Mouse (Mus musculus) forebrain, embryonic 15.5 days (tissue): Measurements from ENCODE around the gene Lrrc29. TPM values are rescaled to one million over a fixed set of nuclear protein-coding genes. Genes with fewer than 3 reads are reported as not detected.

Experiments
- ATAC-seq: fragments of 200-750 bp; cut with Nextera tagmentation; replicated peaks from 2 replicates; pipeline ENCODE4 v1.8.0; 2017; ENCODE audit warnings: mild to moderate bottlenecking, moderate TSS enrichment, moderate library complexity
- H3K27ac ChIP-seq: fragments of 300-500 bp; sonication (generic); replicated peaks from 2 replicates; pipeline ENCODE4 v1.5.1; 2015; ENCODE audit warnings: mild to moderate bottlenecking, inconsistent platforms
- H3K27me3 ChIP-seq: fragments of 300-500 bp; sonication (generic); 2 replicates; pipeline ENCODE4 v1.6.1; 2015; ENCODE audit warnings: inconsistent platforms
- H3K36me3 ChIP-seq: fragments of 300-500 bp; sonication (generic); 2 replicates; pipeline ENCODE4 v1.6.1; 2015; ENCODE audit warnings: mild to moderate bottlenecking, inconsistent platforms
- H3K4me1 ChIP-seq: fragments of 300-500 bp; sonication (generic); 2 replicates; pipeline ENCODE4 v1.6.1; 2015; ENCODE audit warnings: inconsistent platforms
- H3K4me2 ChIP-seq: fragments of 300-500 bp; sonication (generic); replicated peaks from 2 replicates; pipeline ENCODE4 v1.6.1; 2015; ENCODE audit warnings: mild to moderate bottlenecking, inconsistent platforms
- H3K4me3 ChIP-seq: fragments of 300-500 bp; sonication (generic); 2 replicates; pipeline ENCODE4 v1.5.1; 2015; ENCODE audit warnings: mild to moderate bottlenecking, inconsistent platforms
- H3K9ac ChIP-seq: fragments of 300-500 bp; sonication (generic); replicated peaks from 2 replicates; pipeline ENCODE4 v1.6.1; 2015; ENCODE audit warnings: mild to moderate bottlenecking, inconsistent platforms
- H3K9me3 ChIP-seq: fragments of 300-500 bp; sonication (generic); 2 replicates; pipeline ENCODE4 v1.6.1; 2016; ENCODE audit warnings: inconsistent platforms
- WGBS: fragments of 180-500 bp; shearing (Covaris S2); methylation state at CpG from one replicate; pipeline ENCODE4 v1.1.7; 2015; ENCODE audit warnings: mixed read lengths; 5-methylcytosine and 5-hydroxymethylcytosine counted together
- polyA plus RNA-seq: library from polyadenylated mRNA; unstranded; fragments of >200 nt; fragmentation: Nextera tagmentation; extraction: Ambion mirVana; gene quantifications from 2 replicates; pipeline ENCODE4 v1.2.1, GENCODE M21; 2015

Lrrc29 gene
- polyA plus RNA-seq, 1 experiment from 2014 or later, result 0.59 TPM

DNA sequence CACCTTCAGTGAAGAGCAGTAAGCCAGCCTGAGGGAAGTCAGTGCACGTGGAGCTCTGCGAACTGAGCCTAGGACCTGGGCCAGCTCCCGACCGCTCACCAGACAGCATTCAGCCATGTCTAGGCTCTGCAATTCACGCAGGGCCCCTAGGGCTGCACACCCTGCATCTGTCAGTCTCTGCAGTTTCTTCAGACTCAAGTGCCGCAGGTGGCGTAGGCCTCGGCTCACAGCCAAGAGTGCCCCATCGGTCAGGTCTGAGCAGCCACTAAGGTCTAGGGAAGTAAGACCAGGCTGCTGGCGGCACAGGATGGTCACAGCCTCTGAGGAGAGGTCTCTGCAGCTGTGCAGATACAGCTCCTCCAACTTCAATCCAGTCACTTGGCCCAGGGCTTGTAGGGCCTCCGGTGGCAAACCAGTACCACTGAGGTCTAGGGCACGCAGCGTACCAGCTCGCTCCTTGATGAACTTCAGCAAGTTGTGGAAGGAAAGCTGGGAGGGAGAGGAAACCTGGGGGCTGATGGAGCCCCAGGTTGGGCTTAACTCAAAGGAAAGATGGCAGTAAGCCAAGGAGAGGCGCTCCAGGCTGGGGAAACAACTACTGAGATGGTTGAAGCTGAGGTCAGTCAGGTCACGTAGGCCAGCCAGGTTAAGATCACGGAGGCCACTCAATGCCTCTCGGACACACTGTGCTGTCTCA is 10.9 kb downstream of the Lrrc29 start:
- WGBS, result 94% methylated on average over 18 of the region's 18 CpGs
- ATAC-seq, result no peak; the same call in 1 of the 2 replicates
- Histone ChIP-seq H3K4me1 (no peaks in the 10 kb centered on the region), H3K9me3 (no peaks in the 10 kb centered on the region), H3K4me2 (no peak overlapping the region), H3K27ac (no peak overlapping the region), H3K36me3 (peaks cover 47% of the 10 kb centered on the region; the same call in 1 of the 2 replicates), H3K27me3 (no peaks in the 10 kb centered on the region), H3K9ac (no peak overlapping the region), H3K4me3 (no peak overlapping the region)

DNA sequence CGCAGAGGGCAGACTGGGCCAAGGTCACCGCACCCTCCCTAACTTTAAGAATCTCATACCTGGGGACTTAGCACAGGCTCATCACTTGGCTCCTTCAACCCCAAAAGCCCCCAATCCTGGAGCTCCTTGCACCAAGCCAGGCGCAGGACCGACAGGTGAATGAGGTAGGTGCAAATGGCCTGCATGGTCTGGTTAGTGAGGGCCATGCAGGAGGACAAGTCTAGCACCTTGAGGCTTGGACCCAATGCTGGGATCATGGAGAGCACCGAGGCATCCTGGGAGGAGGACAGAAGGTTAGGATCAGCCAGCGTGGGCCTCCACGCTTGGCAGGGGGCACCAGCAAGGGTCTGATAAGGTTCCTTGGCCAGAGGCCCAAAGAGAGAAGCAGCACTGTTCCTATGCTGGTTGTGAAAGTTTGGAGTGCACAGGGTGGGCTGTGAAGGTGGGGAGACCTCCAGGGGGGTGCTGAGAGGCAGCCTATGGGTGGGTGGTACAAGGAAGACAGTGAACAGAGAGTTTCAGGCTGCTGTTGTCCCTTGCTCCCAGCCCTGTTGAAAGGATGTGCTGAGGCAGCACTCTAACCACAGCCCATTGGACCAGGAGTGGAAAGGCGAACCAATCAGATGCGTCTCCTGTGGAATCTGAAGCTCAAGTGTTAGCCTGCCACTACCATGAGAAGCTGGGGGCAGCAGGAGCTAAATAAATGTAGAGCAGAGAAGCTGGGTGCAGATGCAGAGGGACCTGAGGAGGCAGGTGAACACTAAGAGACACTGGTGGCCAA is 12.3 kb downstream of the Lrrc29 start:
- peaks cover 43% of the 10 kb centered on the region; the same call in 1 of the 2 replicates for H3K36me3 ChIP-seq
- no peak overlapping the region for H3K9ac ChIP-seq
- H3K9me3 ChIP-seq, result no peaks in the 10 kb centered on the region
- H3K4me1 ChIP-seq, result no peaks in the 10 kb centered on the region
- no peak overlapping the region for H3K27ac ChIP-seq
- no peak overlapping the region for H3K4me2 ChIP-seq
- H3K4me3 ChIP-seq, result no peak overlapping the region
- WGBS, result 81% methylated on average over 9 of the region's 9 CpGs
- ATAC-seq, result no peak
- H3K27me3 ChIP-seq, result no peaks in the 10 kb centered on the region

DNA sequence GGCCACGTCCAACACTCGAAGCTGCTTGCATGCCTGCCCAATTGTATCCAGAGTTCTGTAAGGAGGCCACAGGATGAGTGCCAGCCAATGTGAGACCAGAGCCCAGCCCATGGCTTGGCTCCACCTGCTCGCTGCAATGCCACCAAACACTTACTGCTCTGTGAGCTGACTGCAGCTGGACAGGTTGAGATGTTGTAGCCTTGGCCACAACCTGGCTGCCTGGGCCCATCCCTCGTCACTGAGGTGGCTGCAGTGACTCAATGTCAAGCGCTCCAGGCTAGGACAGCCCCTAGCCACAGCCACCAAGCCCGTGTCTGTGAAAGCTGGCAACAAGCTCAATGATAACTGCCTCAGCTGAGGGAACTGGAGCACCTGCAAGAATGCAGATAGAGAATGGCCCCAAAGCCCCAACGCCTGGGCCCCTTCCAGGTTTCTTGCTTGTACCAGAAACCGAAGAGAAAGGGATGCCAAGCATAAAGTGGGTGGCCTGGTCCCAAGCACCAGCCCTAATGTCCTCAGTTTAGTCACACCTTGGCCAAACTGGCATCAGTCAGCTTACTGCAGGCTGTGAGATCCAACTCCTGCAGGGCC is 13.1 kb downstream of the Lrrc29 start:
- Histone ChIP-seq H3K4me2 (no peak overlapping the region), H3K9me3 (no peaks in the 10 kb centered on the region), H3K9ac (no peak overlapping the region), H3K36me3 (peaks cover 47% of the 10 kb centered on the region; the same call in 1 of the 2 replicates), H3K4me3 (no peak overlapping the region), H3K27me3 (no peaks in the 10 kb centered on the region), H3K27ac (no peak overlapping the region), H3K4me1 (no peaks in the 10 kb centered on the region)
- 93% methylated on average over 8 of the region's 8 CpGs for WGBS
- ATAC-seq, result no peak

DNA sequence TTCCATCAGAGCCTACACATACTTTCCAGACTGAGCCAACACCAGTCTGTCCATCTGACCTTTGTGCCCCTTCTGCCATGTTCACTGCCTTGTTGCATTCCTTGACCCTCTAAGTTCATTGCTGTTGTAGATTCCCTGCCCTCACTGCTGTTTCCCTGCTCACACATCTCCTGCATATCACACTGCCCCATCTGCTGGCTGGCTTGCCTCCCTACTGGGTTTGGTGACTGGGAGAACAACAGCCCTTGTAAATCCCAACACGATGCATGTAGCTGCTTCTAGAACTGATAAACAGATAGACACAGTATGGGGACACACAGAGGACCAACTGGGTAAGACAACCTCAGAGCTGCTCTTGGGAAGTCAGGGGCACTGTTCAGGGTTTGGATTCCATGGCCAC is 14.4 kb downstream of the Lrrc29 start:
- H3K4me2 ChIP-seq, result no peak overlapping the region
- no peak overlapping the region for H3K9ac ChIP-seq
- no peak overlapping the region for H3K4me3 ChIP-seq
- H3K27ac ChIP-seq, result no peak overlapping the region
- WGBS, result 92% methylated on average over 1 of the region's 1 CpGs
- no peaks in the 10 kb centered on the region for H3K27me3 ChIP-seq
- no peaks in the 10 kb centered on the region for H3K9me3 ChIP-seq
- H3K4me1 ChIP-seq, result no peaks in the 10 kb centered on the region
- peaks cover 51% of the 10 kb centered on the region; the same call in 1 of the 2 replicates for H3K36me3 ChIP-seq
- ATAC-seq, result no peak

DNA sequence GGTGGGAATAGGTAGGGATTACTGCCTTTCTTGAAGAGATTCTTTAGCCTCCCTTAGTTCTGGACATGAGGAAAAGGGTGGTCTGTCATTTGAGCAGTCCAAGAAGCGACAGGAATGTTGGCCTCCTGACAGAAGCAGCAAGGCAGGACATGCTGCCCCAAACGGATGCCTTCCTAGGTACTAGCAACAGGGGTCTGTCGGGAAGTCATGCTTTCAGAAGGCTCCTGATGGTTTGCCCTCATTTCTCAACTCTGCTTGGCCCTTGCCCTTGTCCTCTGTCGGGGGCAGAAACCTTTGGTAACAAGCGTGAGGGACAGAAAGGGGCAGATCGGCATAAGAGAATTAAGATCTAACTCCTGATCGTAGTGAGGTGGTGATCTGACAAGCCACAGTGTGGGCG is 16.0 kb downstream of the Lrrc29 start:
- Histone ChIP-seq H3K4me1 (peaks cover 10% of the 10 kb centered on the region), H3K9ac (no peak overlapping the region), H3K27ac (no peak overlapping the region), H3K36me3 (peaks cover 40% of the 10 kb centered on the region; the same call in 1 of the 2 replicates), H3K27me3 (no peaks in the 10 kb centered on the region), H3K4me3 (no peak overlapping the region), H3K4me2 (no peak overlapping the region), H3K9me3 (no peaks in the 10 kb centered on the region)
- 86% methylated on average over 8 of the region's 8 CpGs for WGBS
- no peak for ATAC-seq

DNA sequence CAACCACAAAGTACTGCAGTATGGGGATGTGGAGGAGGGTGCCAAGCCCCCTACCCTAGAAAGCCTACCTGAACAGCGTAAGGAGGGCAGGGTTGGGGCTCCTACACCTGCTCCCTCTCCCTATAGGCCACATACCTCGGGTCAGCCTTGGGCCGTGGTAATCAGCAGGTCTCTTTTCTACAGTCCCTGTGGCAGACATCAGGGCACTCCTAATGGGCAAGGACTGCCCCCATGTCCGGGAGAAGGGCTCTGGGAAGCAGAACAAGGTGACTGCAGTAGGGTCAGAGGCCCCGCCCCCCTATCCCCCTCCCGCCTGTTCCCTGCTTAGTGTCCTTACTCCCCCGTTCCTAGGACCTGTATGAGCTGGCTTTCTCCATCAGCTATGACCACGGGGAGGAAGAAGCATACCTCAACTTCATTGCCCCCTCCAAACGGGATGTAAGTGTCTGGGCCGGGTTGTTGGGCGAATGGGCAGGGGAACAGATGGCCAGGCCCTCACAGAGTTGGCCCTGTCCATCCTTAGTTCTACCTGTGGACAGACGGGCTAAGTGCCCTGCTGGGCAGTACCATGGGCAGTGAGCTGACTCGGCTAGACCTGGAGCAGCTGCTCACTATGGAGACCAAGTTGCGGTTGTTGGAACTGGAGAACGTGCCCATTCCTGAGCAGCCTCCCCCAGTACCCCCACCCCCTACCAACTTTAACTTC is 16.8 kb downstream of the Lrrc29 start:
- peaks cover 40% of the 10 kb centered on the region for H3K36me3 ChIP-seq
- 77% methylated on average over 15 of the region's 15 CpGs for WGBS
- no peaks in the 10 kb centered on the region for H3K9me3 ChIP-seq

DNA sequence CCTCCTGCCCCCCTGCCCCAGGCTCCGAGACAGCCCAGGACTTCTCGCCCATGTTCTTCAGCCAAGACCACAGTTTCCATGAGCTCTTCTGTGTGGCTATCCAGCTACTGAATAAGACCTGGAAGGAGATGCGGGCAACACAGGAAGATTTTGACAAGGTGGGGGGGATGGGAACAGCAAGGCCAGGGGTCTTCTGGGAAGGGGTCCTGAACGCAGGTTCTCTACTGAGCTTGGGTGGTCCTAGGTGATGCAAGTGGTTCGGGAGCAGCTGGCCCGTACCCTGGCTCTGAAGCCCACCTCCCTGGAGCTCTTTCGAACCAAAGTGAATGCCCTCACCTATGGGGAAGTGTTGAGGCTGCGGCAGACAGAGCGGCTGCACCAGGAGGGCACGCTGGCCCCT is 17.6 kb downstream of the Lrrc29 start:
- Histone ChIP-seq H3K4me1 (peaks cover 14% of the 10 kb centered on the region), H3K9me3 (no peaks in the 10 kb centered on the region), H3K36me3 (peaks cover 37% of the 10 kb centered on the region), H3K27ac (no peak overlapping the region), H3K9ac (no peak overlapping the region), H3K4me2 (no peak overlapping the region), H3K4me3 (no peak overlapping the region), H3K27me3 (no peaks in the 10 kb centered on the region)
- ATAC-seq, result no peak
- 91% methylated on average over 10 of the region's 10 CpGs for WGBS

More for the DNA sequence above, 16.8 kb downstream of the Lrrc29 start:
- peaks cover 14% of the 10 kb centered on the region for H3K4me1 ChIP-seq
- no peak overlapping the region for H3K9ac ChIP-seq
- ATAC-seq, result no peak
- no peak overlapping the region for H3K27ac ChIP-seq
- H3K4me2 ChIP-seq, result no peak overlapping the region
- H3K4me3 ChIP-seq, result no peak overlapping the region
- H3K27me3 ChIP-seq, result no peaks in the 10 kb centered on the region

DNA sequence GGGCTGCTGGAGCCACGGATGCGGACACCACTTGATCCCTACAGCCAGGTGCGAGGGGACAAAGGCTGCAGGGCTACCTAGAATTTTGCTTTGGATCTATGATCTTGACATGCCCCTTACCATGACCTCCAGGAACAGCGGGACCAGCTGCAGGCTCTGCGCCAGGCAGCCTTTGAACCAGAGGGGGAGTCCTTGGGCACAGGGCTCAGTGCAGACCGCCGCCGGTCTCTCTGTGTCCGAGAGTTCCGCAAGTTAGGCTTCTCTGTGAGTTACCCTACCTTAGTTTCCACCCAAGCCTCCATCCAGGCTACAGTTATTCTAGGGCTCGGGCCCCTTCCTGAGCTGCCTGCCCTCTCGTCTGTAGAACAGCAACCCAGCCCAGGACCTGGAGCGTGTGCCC is 18.4 kb downstream of the Lrrc29 start:
- no peaks in the 10 kb centered on the region for H3K9me3 ChIP-seq
- H3K36me3 ChIP-seq, result peaks cover 39% of the 10 kb centered on the region
- no peaks in the 10 kb centered on the region for H3K27me3 ChIP-seq
- ATAC-seq, result no peak
- no peak overlapping the region for H3K4me2 ChIP-seq
- WGBS, result 95% methylated on average over 13 of the region's 13 CpGs
- H3K4me3 ChIP-seq, result no peak overlapping the region
- H3K27ac ChIP-seq, result no peak overlapping the region
- no peak overlapping the region for H3K9ac ChIP-seq
- peaks cover 14% of the 10 kb centered on the region for H3K4me1 ChIP-seq

DNA sequence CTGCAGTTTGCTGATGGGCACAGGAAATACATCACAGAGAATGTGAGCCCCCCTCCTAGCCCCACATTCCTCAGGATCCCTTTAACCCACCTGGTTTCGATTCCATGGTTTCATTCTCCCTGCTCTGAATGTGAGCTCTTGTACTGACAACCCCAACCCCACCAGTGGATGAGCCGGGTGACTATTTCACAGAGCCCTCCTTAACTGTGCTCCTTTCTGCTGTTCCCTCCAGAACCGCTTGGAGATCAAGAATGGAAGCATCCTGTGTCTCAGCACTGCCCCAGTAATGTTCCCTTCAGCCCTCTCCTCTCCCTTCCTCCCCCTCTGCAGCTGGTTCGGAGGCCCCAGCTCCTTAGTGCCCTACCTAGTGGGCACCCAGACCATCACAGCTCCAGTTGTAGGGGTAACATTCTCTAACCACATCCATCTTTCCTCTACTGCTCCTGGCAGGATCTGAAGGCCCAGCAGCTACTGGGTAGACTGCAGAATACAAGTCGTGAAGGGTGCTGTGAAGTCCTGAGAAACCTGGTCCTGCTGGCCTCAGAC is 19.9 kb downstream of the Lrrc29 start:
- H3K9ac ChIP-seq, result no peak overlapping the region
- ATAC-seq, result 0 out of 2 replicates have a peak, but pooled peaks have one; percentile 11
- peaks cover 43% of the 10 kb centered on the region for H3K36me3 ChIP-seq
- H3K27ac ChIP-seq, result no peak overlapping the region
- 0 out of 2 replicates have a peak overlapping the region, but pooled peaks have one; percentile 23 for H3K4me2 ChIP-seq
- peaks cover 14% of the 10 kb centered on the region for H3K4me1 ChIP-seq
- no peaks in the 10 kb centered on the region for H3K9me3 ChIP-seq
- no peaks in the 10 kb centered on the region for H3K27me3 ChIP-seq
- H3K4me3 ChIP-seq, result no peak overlapping the region
- WGBS, result 70% methylated on average over 5 of the region's 5 CpGs

DNA sequence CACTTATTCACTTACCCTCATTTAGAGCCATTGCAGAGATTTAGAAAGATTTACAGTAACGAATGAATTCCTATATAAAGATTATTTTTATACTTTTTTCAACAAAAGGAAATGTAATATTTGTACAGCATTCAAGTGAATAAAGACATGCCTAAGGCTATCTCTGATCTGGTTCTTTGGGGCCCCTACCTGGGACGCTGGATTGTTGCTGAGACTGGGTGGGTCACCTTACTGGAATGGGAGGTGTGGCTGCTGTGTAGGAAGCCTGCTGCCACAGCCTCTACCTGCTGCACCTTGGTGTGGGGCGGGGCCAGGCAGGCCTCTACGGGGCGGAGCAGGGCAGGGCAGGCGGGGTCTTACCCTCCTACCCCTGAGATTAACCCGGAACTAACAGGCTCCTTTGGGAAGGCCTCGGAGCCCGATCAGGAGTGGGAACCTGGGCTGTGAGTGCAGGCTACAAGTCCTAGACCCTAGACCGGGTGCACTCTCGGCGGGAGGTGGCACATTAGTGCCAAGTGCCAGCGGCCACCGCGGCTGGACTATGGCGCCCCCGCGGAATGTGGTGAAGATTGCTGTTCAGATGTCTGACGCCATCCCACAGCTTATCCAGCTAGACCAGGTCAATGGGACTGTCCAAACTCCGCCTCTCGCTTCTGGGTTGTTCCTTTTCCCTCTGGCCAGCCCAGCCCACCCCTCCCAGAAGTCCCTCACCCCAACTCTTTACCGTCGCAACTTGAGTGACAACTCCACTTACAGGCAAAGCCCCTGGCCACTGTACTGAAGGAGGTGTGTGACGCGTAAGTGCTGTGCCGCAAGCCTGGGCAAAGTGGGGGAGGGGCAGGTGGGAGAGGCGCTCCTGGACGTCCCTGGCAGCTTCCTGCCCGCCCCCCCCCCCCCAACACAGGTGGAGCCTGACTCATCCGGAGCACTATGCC is 20.6 kb downstream of the Lrrc29 start, which contains the start of gene Elmo3:
Gene Elmo3, plus strand, starts transcription at position 391 of the 935 bp plus-strand sequence.
- 9% methylated on average over 30 of the region's 30 CpGs for WGBS
- H3K4me2 ChIP-seq, result peak within 1 kb of the TSS; percentile 23
- peak within 1 kb of the TSS; percentile 3; the same call in 1 of the 2 replicates for H3K9ac ChIP-seq
- peaks cover 14% of the 10 kb centered on the region for H3K4me1 ChIP-seq
- H3K27ac ChIP-seq, result no peak within 1 kb of the TSS
- peak; percentile 52 for ATAC-seq
- no peaks in the 10 kb centered on the region for H3K27me3 ChIP-seq
- H3K4me3 ChIP-seq, result no peak within 1 kb of the TSS
- peaks cover 47% of the 10 kb centered on the region for H3K36me3 ChIP-seq
- H3K9me3 ChIP-seq, result no peaks in the 10 kb centered on the region
